ENCODE assay signal across 19 mouse cellular contexts in genomic region chr11:116239797-116240196, GRCm38 (mm10). TPM values are rescaled to one million over a fixed set of nuclear protein-coding genes. Genes with fewer than 3 reads are reported as not detected.
DNase-seq lines count a peak whose midpoint lies in the region; ATAC-seq and TF ChIP-seq lines count a peak whose summit lies in the region.
"Had no signal": no experiment of that assay in that cellular context is flagged by ENCODE, and none has a peak within 500 bp of the region (broad histone marks: within the 10 kb centered on the region; RNA-seq: fewer than 3 reads in every experiment).

No protein-coding gene starts in this region.

- 16% methylated on average over 7 of the region's 7 CpGs for WGBS in hindbrain, embryonic 11.5 days
- WGBS in hindbrain, embryonic 14.5 days: 13% methylated on average over 7 of the region's 7 CpGs
- 29% methylated on average over 7 of the region's 7 CpGs for WGBS in lung, embryonic 14.5 days

- peak; percentile 39 for DNase-seq in hindbrain, embryonic 11.5 days (ENCODE audit: low spot score)
- DNase-seq in hindbrain, embryonic 14.5 days (ENCODE audit: low spot score): no peak
- DNase-seq in lung, embryonic 14.5 days: peak; percentile 46
- no peak for DNase-seq in lung, adult 18-20 months
- peak; percentile 58 for DNase-seq in embryo, embryonic 10 days (ENCODE audit: low spot score)
- peak; percentile 40 for DNase-seq in mesoderm, embryonic 11.5 days (ENCODE audit: low read depth, low spot score)
- no peak for DNase-seq in frontal cortex, postnatal 36 days (ENCODE audit: low spot score in 2 of 2)
- DNase-seq: cerebellum, adult 8-10 months; gastrocnemius, postnatal 10 days; heart, postnatal 10 days; liver; liver, postnatal 0 days; right cerebral cortex, postnatal 25 days had no signal

- no peak overlapping the region for H3K4me3 ChIP-seq in hindbrain, embryonic 11.5 days (ENCODE audit: low read depth, low read length)
- no peak overlapping the region for H3K4me3 ChIP-seq in hindbrain, embryonic 14.5 days (replicated peaks; ENCODE audit: low read length)
- no peak overlapping the region for H3K4me3 ChIP-seq in lung, embryonic 14.5 days (ENCODE audit: low read depth, low read length)
- H3K4me3 ChIP-seq: erythroblast, embryonic 14.5 days; megakaryocyte, embryonic 14.5 days had no signal

- H3K36me3 ChIP-seq in hindbrain, embryonic 11.5 days (ENCODE audit: control insufficient read depth, insufficient read depth, low read length): no peaks in the 10 kb centered on the region
- H3K36me3 ChIP-seq in hindbrain, embryonic 14.5 days (replicated peaks; ENCODE audit: control insufficient read depth, insufficient read depth): peaks cover 25% of the 10 kb centered on the region
- H3K36me3 ChIP-seq in lung, embryonic 14.5 days (ENCODE audit: insufficient read depth): peaks cover 19% of the 10 kb centered on the region

- H3K27me3 ChIP-seq in hindbrain, embryonic 11.5 days (ENCODE audit: control insufficient read depth, insufficient read depth, low read length): peaks cover 11% of the 10 kb centered on the region
- H3K27me3 ChIP-seq in hindbrain, embryonic 14.5 days (ENCODE audit: control insufficient read depth, insufficient read depth, low read length): peaks cover 11% of the 10 kb centered on the region
- H3K27me3 ChIP-seq in lung, embryonic 14.5 days (ENCODE audit: insufficient read depth, low read length): peaks cover 13% of the 10 kb centered on the region; the same call in 1 of the 2 replicates

- H3K27ac ChIP-seq in hindbrain, embryonic 11.5 days (ENCODE audit: low read depth, low read length): no peak overlapping the region
- no peak overlapping the region for H3K27ac ChIP-seq in hindbrain, embryonic 14.5 days
- H3K27ac ChIP-seq in lung, embryonic 14.5 days (ENCODE audit: low read depth): 0 out of 2 replicates have a peak overlapping the region, but pooled peaks have one; percentile 26

- no peak overlapping the region for H3K9ac ChIP-seq in hindbrain, embryonic 11.5 days (ENCODE audit: low read depth, low read length)
- H3K9ac ChIP-seq in hindbrain, embryonic 14.5 days: no peak overlapping the region
- H3K9ac ChIP-seq in lung, embryonic 14.5 days: no peak overlapping the region; the same call in 1 of the 2 replicates
- H3K9ac ChIP-seq: liver, postnatal 0 days had no signal

- no peaks in the 10 kb centered on the region for H3K9me3 ChIP-seq in hindbrain, embryonic 11.5 days (ENCODE audit: control insufficient read depth, low read length)
- H3K9me3 ChIP-seq in hindbrain, embryonic 14.5 days (ENCODE audit: control insufficient read depth, low read length): no peaks in the 10 kb centered on the region
- H3K9me3 ChIP-seq in lung, embryonic 14.5 days (ENCODE audit: low read depth, low read length): no peaks in the 10 kb centered on the region
- H3K9me3 ChIP-seq: megakaryocyte, embryonic 14.5 days had no signal

- no peak for TF ChIP-seq CTCF in lung, embryonic 14.5 days (IDR thresholded peaks at IDR 0.05; ENCODE audit: low read depth)

- 0 out of 2 replicates have a peak, but pooled peaks have one; percentile 27 for ATAC-seq in hindbrain, embryonic 11.5 days (ENCODE audit: low FRiP score)
- no peak for ATAC-seq in hindbrain, embryonic 14.5 days (ENCODE audit: low FRiP score)
- ATAC-seq in lung, embryonic 14.5 days (ENCODE audit: insufficient read depth): no peak
- ATAC-seq in megakaryocyte progenitor cell, adult 5-6 weeks (replicated peaks; ENCODE audit: poor library complexity): no peak
- ATAC-seq: liver, postnatal 0 days; midbrain, embryonic 16.5 days had no signal

- H3K4me1 ChIP-seq in hindbrain, embryonic 11.5 days (replicated peaks; ENCODE audit: control insufficient read depth, insufficient read depth, low read length): no peaks in the 10 kb centered on the region
- peaks cover 6% of the 10 kb centered on the region; the same call in 1 of the 2 replicates for H3K4me1 ChIP-seq in hindbrain, embryonic 14.5 days (replicated peaks; ENCODE audit: control insufficient read depth, insufficient read depth, low read length)
- H3K4me1 ChIP-seq in lung, embryonic 14.5 days (ENCODE audit: insufficient read depth): no peaks in the 10 kb centered on the region

- H3K4me2 ChIP-seq in hindbrain, embryonic 11.5 days (replicated peaks; ENCODE audit: low read depth, low read length): no peak overlapping the region
- H3K4me2 ChIP-seq in hindbrain, embryonic 14.5 days (replicated peaks): no peak overlapping the region
- no peak overlapping the region for H3K4me2 ChIP-seq in lung, embryonic 14.5 days

RNA-seq across cellular contexts. Expression of gene Evpl, which starts 1.9 kb away (rescaled TPM):
- polyA plus RNA-seq in hindbrain, embryonic 11.5 days (2014; fragmentation: Nextera tagmentation; extraction: Ambion mirVana): 0.49 and 0.52 TPM in 2 replicates
- 0.62 and 0.64 TPM in 2 replicates for polyA plus RNA-seq in hindbrain, embryonic 14.5 days (2014; fragmentation: Nextera tagmentation; extraction: Ambion mirVana)
- 4.4 and 4.8 TPM in 2 replicates for polyA plus RNA-seq in lung, embryonic 14.5 days (2014; fragmentation: Nextera tagmentation; extraction: Ambion mirVana)
- total RNA-seq in megakaryocyte progenitor cell, adult 5-6 weeks (2015): 0.05 and 0.24 TPM in 2 replicates
- 1.2 and 2.0 TPM in 2 replicates for total RNA-seq in megakaryocyte progenitor cell, adult 5-6 weeks (2017)

RNA-seq across cellular contexts. Expression of gene Srp68, which starts 34.2 kb away (rescaled TPM):
- 72.4 and 74.0 TPM in 2 replicates for polyA plus RNA-seq in hindbrain, embryonic 11.5 days (2014; fragmentation: Nextera tagmentation; extraction: Ambion mirVana)
- polyA plus RNA-seq in hindbrain, embryonic 14.5 days (2014; fragmentation: Nextera tagmentation; extraction: Ambion mirVana): 52.0 and 54.0 TPM in 2 replicates
- 85.7 and 89.8 TPM in 2 replicates for polyA plus RNA-seq in lung, embryonic 14.5 days (2014; fragmentation: Nextera tagmentation; extraction: Ambion mirVana)
- 59.1 and 65.6 TPM in 2 replicates for total RNA-seq in megakaryocyte progenitor cell, adult 5-6 weeks (2015)
- total RNA-seq in megakaryocyte progenitor cell, adult 5-6 weeks (2017): 63.1 and 67.3 TPM in 2 replicates

RNA-seq across cellular contexts. Expression of gene Galr2, which starts 40.9 kb away (rescaled TPM):
- polyA plus RNA-seq in hindbrain, embryonic 11.5 days (2014; fragmentation: Nextera tagmentation; extraction: Ambion mirVana): 0.42 and 0.54 TPM in 2 replicates
- 0.55 and 0.57 TPM in 2 replicates for polyA plus RNA-seq in hindbrain, embryonic 14.5 days (2014; fragmentation: Nextera tagmentation; extraction: Ambion mirVana)
- 0.11 TPM in 1 of 2 replicates, not detected in the other for polyA plus RNA-seq in lung, embryonic 14.5 days (2014; fragmentation: Nextera tagmentation; extraction: Ambion mirVana)
- total RNA-seq in megakaryocyte progenitor cell, adult 5-6 weeks (2015): not detected in 2 replicates
- not detected in 2 replicates for total RNA-seq in megakaryocyte progenitor cell, adult 5-6 weeks (2017)
- total RNA-seq: heart, adult 8-10 months; heart, postnatal 10 days; layer of hippocampus, postnatal 25 days had no signal
- polyA plus RNA-seq: erythroblast, embryonic 14.5 days; liver, postnatal 0 days had no signal

RNA-seq across cellular contexts. Expression of gene Acox1, which starts 41.0 kb away (rescaled TPM):
- 31.7 and 36.3 TPM in 2 replicates for polyA plus RNA-seq in hindbrain, embryonic 11.5 days (2014; fragmentation: Nextera tagmentation; extraction: Ambion mirVana)
- 67.5 and 75.7 TPM in 2 replicates for polyA plus RNA-seq in hindbrain, embryonic 14.5 days (2014; fragmentation: Nextera tagmentation; extraction: Ambion mirVana)
- polyA plus RNA-seq in lung, embryonic 14.5 days (2014; fragmentation: Nextera tagmentation; extraction: Ambion mirVana): 21.4 and 22.1 TPM in 2 replicates
- 16.2 and 17.0 TPM in 2 replicates for total RNA-seq in megakaryocyte progenitor cell, adult 5-6 weeks (2015)
- 15.6 and 15.9 TPM in 2 replicates for total RNA-seq in megakaryocyte progenitor cell, adult 5-6 weeks (2017)

RNA-seq across cellular contexts. Expression of gene Ten1, which starts 41.1 kb away (rescaled TPM):
- 59.4 and 60.7 TPM in 2 replicates for polyA plus RNA-seq in hindbrain, embryonic 11.5 days (2014; fragmentation: Nextera tagmentation; extraction: Ambion mirVana)
- polyA plus RNA-seq in hindbrain, embryonic 14.5 days (2014; fragmentation: Nextera tagmentation; extraction: Ambion mirVana): 80.7 and 88.0 TPM in 2 replicates
- 64.1 and 66.7 TPM in 2 replicates for polyA plus RNA-seq in lung, embryonic 14.5 days (2014; fragmentation: Nextera tagmentation; extraction: Ambion mirVana)
- total RNA-seq in megakaryocyte progenitor cell, adult 5-6 weeks (2015): 63.8 and 66.9 TPM in 2 replicates
- total RNA-seq in megakaryocyte progenitor cell, adult 5-6 weeks (2017): 21.4 and 41.1 TPM in 2 replicates

Comparison
In these comparisons a context has a peak if more than half of its experiments do, and no peak if none do; other contexts are left out.
1. DNase-seq: peak in hindbrain, embryonic 11.5 days (single experiment), lung, embryonic 14.5 days (single experiment), embryo, embryonic 10 days (single experiment) and mesoderm, embryonic 11.5 days (single experiment); none in hindbrain, embryonic 14.5 days (single experiment), lung, adult 18-20 months (0 of 2) and frontal cortex, postnatal 36 days (0 of 2).